In the genomic region with DNA sequence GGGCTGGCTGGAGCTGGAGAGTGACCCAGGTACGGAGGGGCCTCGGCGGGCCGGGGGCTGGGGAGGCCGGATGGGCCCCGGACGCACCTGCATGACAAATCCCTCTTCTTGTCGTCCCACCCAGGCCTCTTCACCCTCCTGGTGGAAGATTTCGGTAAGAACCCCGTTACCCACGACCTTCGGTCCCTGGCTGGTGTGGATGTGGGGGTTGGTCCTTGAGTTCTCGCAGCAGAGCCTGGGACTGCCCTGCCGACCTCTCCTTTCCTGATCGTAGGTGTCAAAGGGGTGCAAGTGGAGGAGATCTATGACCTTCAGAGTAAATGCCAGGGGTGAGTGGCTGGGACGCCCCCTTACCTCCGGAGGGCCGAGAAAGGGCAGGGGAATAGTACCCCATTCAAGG, we compare ENCODE assay signal across 8 mouse cellular contexts. TPM values are rescaled to one million over a fixed set of nuclear protein-coding genes. Genes with fewer than 3 reads are reported as not detected.
DNase-seq lines count a peak whose midpoint lies in the region; ATAC-seq and TF ChIP-seq lines count a peak whose summit lies in the region.

No protein-coding gene starts in this region.

- no peak for TF ChIP-seq POLR2A in embryonic fibroblast, embryonic 13.5 days (IDR thresholded peaks at IDR 0.05; ENCODE audit: low read depth, low read length)

- no peak for DNase-seq in lung, postnatal 4 days
- no peak for DNase-seq in limb, embryonic 10.5 days (ENCODE audit: low spot score)
- no peak for DNase-seq in adrenal gland, postnatal 14 days
- no peak for DNase-seq in right cerebral cortex, postnatal 10 days (ENCODE audit: low spot score in 2 of 2)
- no peak for DNase-seq in T-cell, adult 2 months (ENCODE audit: low spot score)

- peak overlapping the region; percentile 100 for H3K4me3 ChIP-seq in lung, embryonic 15.5 days
- peak overlapping the region; percentile 99 for H3K4me3 ChIP-seq in embryonic fibroblast, embryonic 13.5 days (ENCODE audit: insufficient read depth, low read length)
- H3K4me3 ChIP-seq in limb, embryonic 10.5 days: peak overlapping the region; percentile 93
- peak overlapping the region; percentile 67 for H3K4me3 ChIP-seq in neural tube, embryonic 15.5 days (replicated peaks)

- TF ChIP-seq CTCF in embryonic fibroblast, embryonic 13.5 days (IDR thresholded peaks at IDR 0.05; ENCODE audit: borderline replicate concordance, insufficient read depth, low read length): no peak

- H3K4me2 ChIP-seq in lung, embryonic 15.5 days: peak overlapping the region; percentile 80
- peak overlapping the region; percentile 86 for H3K4me2 ChIP-seq in neural tube, embryonic 15.5 days

- H3K27ac ChIP-seq in lung, embryonic 15.5 days: peak overlapping the region; percentile 79
- H3K27ac ChIP-seq in embryonic fibroblast, embryonic 13.5 days (ENCODE audit: insufficient read depth, low read length): no peak overlapping the region
- H3K27ac ChIP-seq in limb, embryonic 10.5 days: peak overlapping the region; percentile 97
- peak overlapping the region; percentile 97 for H3K27ac ChIP-seq in neural tube, embryonic 15.5 days (replicated peaks)

- peaks cover 39% of the 10 kb centered on the region for H3K36me3 ChIP-seq in lung, embryonic 15.5 days
- peaks cover 43% of the 10 kb centered on the region for H3K36me3 ChIP-seq in limb, embryonic 10.5 days
- peaks cover 40% of the 10 kb centered on the region for H3K36me3 ChIP-seq in neural tube, embryonic 15.5 days

- H3K9ac ChIP-seq in lung, embryonic 15.5 days: peak overlapping the region; percentile 100
- H3K9ac ChIP-seq in neural tube, embryonic 15.5 days (replicated peaks): peak overlapping the region; percentile 97

- ATAC-seq in lung, embryonic 15.5 days (ENCODE audit: borderline replicate concordance, extremely low read depth, low FRiP score, low TSS enrichment): no peak
- ATAC-seq in neural tube, embryonic 15.5 days (ENCODE audit: low FRiP score): no peak; the same call in none of the 2 replicates

- H3K27me3 ChIP-seq in lung, embryonic 15.5 days: no peaks in the 10 kb centered on the region
- no peaks in the 10 kb centered on the region for H3K27me3 ChIP-seq in limb, embryonic 10.5 days (ENCODE audit: low read depth, poor library complexity, severe bottlenecking)
- no peaks in the 10 kb centered on the region for H3K27me3 ChIP-seq in neural tube, embryonic 15.5 days (replicated peaks)

- WGBS in lung, embryonic 15.5 days: 1% methylated on average over 18 of the region's 18 CpGs
- 2% methylated on average over 18 of the region's 18 CpGs for WGBS in limb, embryonic 10.5 days
- WGBS in neural tube, embryonic 15.5 days: 2% methylated on average over 18 of the region's 18 CpGs

- no peaks in the 10 kb centered on the region for H3K9me3 ChIP-seq in lung, embryonic 15.5 days
- no peaks in the 10 kb centered on the region for H3K9me3 ChIP-seq in limb, embryonic 10.5 days (replicated peaks)
- no peaks in the 10 kb centered on the region for H3K9me3 ChIP-seq in neural tube, embryonic 15.5 days (replicated peaks)

- H3K4me1 ChIP-seq in lung, embryonic 15.5 days: peaks cover 17% of the 10 kb centered on the region
- peaks cover 2% of the 10 kb centered on the region; the same call in 1 of the 2 replicates for H3K4me1 ChIP-seq in embryonic fibroblast, embryonic 13.5 days (ENCODE audit: control insufficient read depth, insufficient read depth, low read length)
- peaks cover 18% of the 10 kb centered on the region for H3K4me1 ChIP-seq in limb, embryonic 10.5 days
- peaks cover 25% of the 10 kb centered on the region for H3K4me1 ChIP-seq in neural tube, embryonic 15.5 days

RNA-seq across cellular contexts. Expression of gene Bap1, which starts 0.4 kb away (rescaled TPM):
- 83.0 and 83.4 TPM in 2 replicates for polyA plus RNA-seq in lung, embryonic 15.5 days (2015; fragmentation: Nextera tagmentation; extraction: Ambion mirVana)
- 26.3 and 37.4 TPM in 2 replicates for polyA plus RNA-seq in embryonic fibroblast, embryonic 13.5 days (2011; ENCODE audit: insufficient read length, low read depth, missing spikeins)
- 133 and 148 TPM in 2 replicates for polyA plus RNA-seq in limb, embryonic 10.5 days (2016; fragmentation: Nextera tagmentation; extraction: Ambion mirVana)
- polyA plus RNA-seq in neural tube, embryonic 15.5 days (2015; fragmentation: Nextera tagmentation; extraction: Ambion mirVana): 93.3 and 96.1 TPM in 2 replicates
- total RNA-seq in adrenal gland, postnatal 14 days (2021): 58.5 and 62.4 TPM in 2 replicates

RNA-seq across cellular contexts. Expression of gene Phf7, which starts 0.5 kb away (rescaled TPM):
- 13.2 and 14.8 TPM in 2 replicates for polyA plus RNA-seq in lung, embryonic 15.5 days (2015; fragmentation: Nextera tagmentation; extraction: Ambion mirVana)
- 5.9 and 6.5 TPM in 2 replicates for polyA plus RNA-seq in embryonic fibroblast, embryonic 13.5 days (2011; ENCODE audit: insufficient read length, low read depth, missing spikeins)
- 11.3 and 11.7 TPM in 2 replicates for polyA plus RNA-seq in limb, embryonic 10.5 days (2016; fragmentation: Nextera tagmentation; extraction: Ambion mirVana)
- polyA plus RNA-seq in neural tube, embryonic 15.5 days (2015; fragmentation: Nextera tagmentation; extraction: Ambion mirVana): 10.4 and 10.9 TPM in 2 replicates
- 6.8 and 9.6 TPM in 2 replicates for total RNA-seq in adrenal gland, postnatal 14 days (2021)

RNA-seq across cellular contexts. Expression of gene Sema3g, which starts 34.0 kb away (rescaled TPM):
- polyA plus RNA-seq in lung, embryonic 15.5 days (2015; fragmentation: Nextera tagmentation; extraction: Ambion mirVana): 2.1 and 2.5 TPM in 2 replicates
- polyA plus RNA-seq in embryonic fibroblast, embryonic 13.5 days (2011; ENCODE audit: insufficient read length, low read depth, missing spikeins): 0.25 and 0.90 TPM in 2 replicates
- 0.51 and 0.73 TPM in 2 replicates for polyA plus RNA-seq in limb, embryonic 10.5 days (2016; fragmentation: Nextera tagmentation; extraction: Ambion mirVana)
- polyA plus RNA-seq in neural tube, embryonic 15.5 days (2015; fragmentation: Nextera tagmentation; extraction: Ambion mirVana): 0.47 and 0.69 TPM in 2 replicates
- 10.9 and 13.9 TPM in 2 replicates for total RNA-seq in adrenal gland, postnatal 14 days (2021)

RNA-seq across cellular contexts. Expression of gene Nisch, which starts 34.9 kb away (rescaled TPM):
- polyA plus RNA-seq in lung, embryonic 15.5 days (2015; fragmentation: Nextera tagmentation; extraction: Ambion mirVana): 387 and 413 TPM in 2 replicates
- polyA plus RNA-seq in embryonic fibroblast, embryonic 13.5 days (2011; ENCODE audit: insufficient read length, low read depth, missing spikeins): 457 and 524 TPM in 2 replicates
- 491 and 543 TPM in 2 replicates for polyA plus RNA-seq in limb, embryonic 10.5 days (2016; fragmentation: Nextera tagmentation; extraction: Ambion mirVana)
- polyA plus RNA-seq in neural tube, embryonic 15.5 days (2015; fragmentation: Nextera tagmentation; extraction: Ambion mirVana): 309 and 327 TPM in 2 replicates
- 269 and 295 TPM in 2 replicates for total RNA-seq in adrenal gland, postnatal 14 days (2021)

RNA-seq across cellular contexts. Expression of gene Tnnc1, which starts 43.5 kb away (rescaled TPM):
- polyA plus RNA-seq in lung, embryonic 15.5 days (2015; fragmentation: Nextera tagmentation; extraction: Ambion mirVana): 91.8 and 115 TPM in 2 replicates
- polyA plus RNA-seq in embryonic fibroblast, embryonic 13.5 days (2011; ENCODE audit: insufficient read length, low read depth, missing spikeins): 2.4 and 3.0 TPM in 2 replicates
- polyA plus RNA-seq in limb, embryonic 10.5 days (2016; fragmentation: Nextera tagmentation; extraction: Ambion mirVana): 2.7 and 3.8 TPM in 2 replicates
- polyA plus RNA-seq in neural tube, embryonic 15.5 days (2015; fragmentation: Nextera tagmentation; extraction: Ambion mirVana): 24.5 and 36.3 TPM in 2 replicates
- 0.67 and 1.3 TPM in 2 replicates for total RNA-seq in adrenal gland, postnatal 14 days (2021)
